Mouse (Mus musculus) erythroblast, embryonic 14.5 days (primary cell): ENCODE measurements around the gene Igf2bp3.

Experiments used
- GATA1 ChIP-seq: IDR thresholded peaks from 2 replicates; pipeline ENCODE4 v1.6.1; 2012; ENCODE audit warnings: low read length, inconsistent platforms, mixed read lengths
- TAL1 ChIP-seq: IDR thresholded peaks from 3 replicates; pipeline ENCODE4 v1.6.1; 2012; ENCODE audit warnings: low read length, inconsistent platforms, mixed read lengths

DNA sequence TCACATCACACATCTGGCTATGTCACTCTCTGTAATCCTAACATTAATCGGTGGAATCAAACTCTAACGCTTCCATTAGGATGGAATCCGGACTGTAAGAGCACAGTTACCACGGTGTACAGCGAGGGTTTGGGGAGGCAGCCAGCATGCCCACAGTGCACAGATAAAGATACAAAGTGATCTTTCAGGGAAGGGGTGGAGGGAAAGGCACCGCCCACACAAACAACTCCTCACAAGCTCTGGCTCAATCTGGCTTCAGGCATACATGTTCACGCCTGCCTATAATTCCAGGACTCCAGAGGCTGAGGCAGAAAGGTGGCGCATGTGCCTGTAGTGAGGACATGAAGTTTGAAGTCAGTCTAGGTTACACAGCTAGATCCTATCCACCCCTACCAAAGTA, 48.4 kb downstream of the Igf2bp3 start:
- TF ChIP-seq GATA1 (no peak), TAL1 (no peak)
